Mouse (Mus musculus) kidney, postnatal 14 days (tissue): Measurements from ENCODE around the gene Bglap2.
"Not testable (repeated sequence)": the region's sequence is repeated elsewhere in the genome, so short reads cannot be mapped to it uniquely, and the experiment has no call there.

ENCODE experiments used
- DNase-seq: peaks from one replicate; pipeline ENCODE4 v3.0.0; 2022; ENCODE audit warnings: mixed read lengths

Bglap2 gene

GRCm38 (mm10) chr3:88378599-88378998 is at the start of gene Bglap2:
TSS of gene Bglap2 (minus strand) at chr3:88378699.
- not testable (repeated sequence) for DNase-seq

GRCm38 (mm10) chr3:88427342-88427905 is 48.9 kb upstream of the Bglap2 start:
- DNase-seq = no peak

DNA sequence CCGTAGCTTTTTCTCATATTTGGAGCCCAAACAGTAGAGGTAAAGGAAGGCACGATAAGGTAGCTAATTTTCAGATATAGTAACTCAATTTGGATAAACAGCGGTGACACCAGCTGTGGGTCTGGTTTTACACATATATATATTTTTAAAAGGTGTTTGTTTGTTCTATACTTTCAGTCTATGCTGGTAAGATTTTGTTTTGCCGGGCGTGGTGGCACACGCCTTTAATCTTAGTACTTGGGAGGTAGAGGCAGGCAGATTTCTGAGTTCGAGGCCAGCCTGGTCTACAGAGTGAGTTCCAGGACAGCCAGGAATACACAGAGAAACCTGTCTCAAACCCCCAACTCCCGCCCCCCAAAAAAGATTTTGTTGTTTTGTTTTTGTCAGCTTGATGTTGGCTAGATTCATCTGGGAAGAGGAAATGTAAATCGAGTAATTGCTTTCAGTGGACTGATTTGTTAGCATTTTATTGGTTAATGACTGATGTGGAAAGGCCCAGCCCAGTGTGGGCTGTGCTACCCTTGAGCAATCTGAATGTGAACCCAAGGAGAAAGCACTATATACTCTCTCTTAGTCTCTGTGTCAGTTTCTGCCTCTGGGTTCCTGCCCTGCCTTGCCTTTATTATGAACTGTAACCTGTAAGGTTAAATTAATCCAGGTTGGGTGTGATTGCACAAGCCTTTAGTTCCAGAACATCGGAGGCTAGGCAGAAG is 47.4 kb upstream of the Bglap2 start:
- DNase-seq = peak; percentile 41

DNA sequence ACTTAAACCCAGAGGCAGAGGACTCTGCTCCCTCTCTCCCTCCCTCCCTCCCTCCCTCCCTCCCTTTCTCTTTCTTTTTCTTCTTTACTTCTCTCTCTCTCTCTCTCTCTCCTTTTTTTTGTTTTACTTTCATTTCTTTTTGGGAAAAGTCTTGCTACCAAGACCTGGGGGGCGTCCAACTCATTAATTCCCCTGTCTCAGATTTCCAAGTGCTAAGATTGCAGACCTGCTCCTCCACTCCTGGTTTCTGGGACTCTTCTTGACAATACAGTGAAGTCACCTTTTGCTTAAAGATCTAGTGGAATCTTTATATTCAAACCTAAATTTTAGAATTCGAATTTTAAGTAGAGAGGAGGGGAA is 46.8 kb upstream of the Bglap2 start:
- no peak for DNase-seq

GRCm38 (mm10) chr3:88424605-88425329 is 46.3 kb upstream of the Bglap2 start, which contains the start of gene Slc25a44:
TSS of gene Slc25a44 (minus strand) at chr3:88425139.
- DNase-seq = peak; percentile 97

DNA sequence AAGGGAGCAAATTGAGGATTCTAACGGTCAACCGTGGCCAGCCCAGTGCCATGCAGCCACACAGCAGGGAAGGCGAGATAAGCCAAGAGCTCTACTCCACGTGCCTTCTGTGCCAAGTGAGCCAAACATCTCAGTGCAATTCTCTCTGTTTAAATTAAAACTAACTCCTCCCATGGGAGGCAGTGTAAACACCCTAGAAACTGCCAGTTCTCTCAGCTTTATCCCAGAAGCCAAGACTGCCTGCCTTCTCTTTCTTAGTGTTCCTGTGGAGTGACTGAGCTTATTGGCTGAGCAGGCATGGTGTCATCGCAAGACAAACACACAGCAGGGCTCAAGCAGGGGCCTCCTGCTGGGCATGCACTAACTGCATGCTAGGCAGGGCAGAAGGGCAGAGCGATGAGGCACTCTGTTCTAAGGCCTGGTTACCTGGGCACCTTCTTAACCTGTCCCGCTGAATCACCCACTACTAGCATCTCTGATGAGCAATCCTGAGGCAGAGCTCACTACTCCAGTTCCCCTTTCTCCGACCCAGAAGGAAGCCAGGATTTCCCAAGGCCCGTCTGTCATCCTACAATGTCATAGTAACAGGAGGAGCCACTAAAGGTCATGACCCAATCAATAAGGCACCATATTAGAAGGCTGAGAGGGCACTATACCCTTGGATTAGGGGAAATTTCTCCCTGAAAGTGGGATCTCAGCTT is 43.7 kb upstream of the Bglap2 start:
- peak; percentile 45 for DNase-seq

DNA sequence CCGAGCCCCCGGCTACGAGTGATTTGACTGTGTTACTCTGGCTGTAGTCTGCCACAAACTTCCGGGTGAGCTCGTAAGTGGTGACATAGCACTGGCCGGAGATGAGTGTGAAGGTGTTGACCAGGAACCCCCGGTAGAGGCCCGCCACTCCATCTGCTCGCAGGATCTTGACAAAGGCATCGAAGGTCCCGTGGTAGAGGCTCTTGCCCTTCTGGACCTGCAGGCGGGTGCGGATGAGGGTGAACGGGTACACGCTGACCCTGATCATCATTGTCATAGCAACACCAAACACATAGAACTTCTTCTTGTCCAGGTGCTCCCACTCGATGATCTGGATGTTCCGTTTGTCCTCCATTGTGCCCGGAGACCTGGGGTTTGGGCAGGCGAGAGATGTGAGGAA is 42.3 kb upstream of the Bglap2 start:
- DNase-seq = no peak

GRCm38 (mm10) chr3:88418016-88418415 is 39.5 kb upstream of the Bglap2 start:
- no peak for DNase-seq

DNA sequence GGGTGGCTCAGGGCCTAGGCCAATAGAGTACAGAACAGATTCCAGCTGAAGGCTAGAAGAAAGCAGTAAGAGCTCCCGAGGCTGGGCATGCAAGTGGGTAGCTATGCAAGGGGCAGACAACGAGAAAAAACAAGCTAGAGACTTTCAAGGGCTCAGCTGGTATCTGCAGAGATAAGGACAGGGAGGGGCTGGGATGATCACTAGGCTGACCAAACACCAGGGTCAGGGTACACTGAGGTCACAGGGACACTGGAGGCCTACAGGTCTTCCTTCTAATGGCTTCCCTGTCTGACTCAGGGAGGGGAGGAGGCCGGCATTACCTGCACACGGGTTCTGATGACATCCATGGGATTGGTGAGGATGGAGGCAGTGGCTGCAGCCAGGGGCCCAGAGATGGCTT is 37.2 kb upstream of the Bglap2 start:
- DNase-seq = no peak

DNA sequence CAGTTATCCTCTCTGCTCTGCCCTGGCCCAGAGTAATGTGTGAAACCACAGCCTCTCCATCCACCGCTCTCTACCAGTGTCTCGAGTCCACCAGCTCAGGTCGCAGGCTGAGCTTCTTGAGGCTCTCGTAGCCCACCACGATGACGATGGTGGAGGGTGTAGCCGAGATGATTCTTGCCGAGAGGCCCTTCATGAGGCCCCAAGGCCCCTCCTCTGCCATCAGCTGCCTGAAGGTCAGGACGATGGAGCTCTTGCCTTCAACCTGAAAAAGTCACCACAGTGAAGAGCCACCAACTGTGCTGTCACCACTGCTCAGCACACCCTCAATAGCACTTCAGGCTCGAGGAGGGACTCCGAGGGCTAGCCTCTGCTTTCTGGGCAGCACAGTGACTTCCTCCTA is 34.1 kb upstream of the Bglap2 start:
- DNase-seq = no peak

GRCm38 (mm10) chr3:88411681-88412080 is 33.2 kb upstream of the Bglap2 start:
- no peak for DNase-seq

- DNase-seq = no peak
These were observed 32.1 kb upstream of the Bglap2 start for GRCm38 (mm10) chr3:88410645-88411031.

- DNase-seq = peak; percentile 96
These were observed 31.5 kb upstream of the Bglap2 start, which contains the start of gene Pmf1 for GRCm38 (mm10) chr3:88409741-88410644. TSS of gene Pmf1 (minus strand) at chr3:88410331.

GRCm38 (mm10) chr3:88408953-88409352 is 30.5 kb upstream of the Bglap2 start:
- DNase-seq = no peak

- DNase-seq = no peak
These were observed 29.0 kb upstream of the Bglap2 start for GRCm38 (mm10) chr3:88407529-88407928.

DNA sequence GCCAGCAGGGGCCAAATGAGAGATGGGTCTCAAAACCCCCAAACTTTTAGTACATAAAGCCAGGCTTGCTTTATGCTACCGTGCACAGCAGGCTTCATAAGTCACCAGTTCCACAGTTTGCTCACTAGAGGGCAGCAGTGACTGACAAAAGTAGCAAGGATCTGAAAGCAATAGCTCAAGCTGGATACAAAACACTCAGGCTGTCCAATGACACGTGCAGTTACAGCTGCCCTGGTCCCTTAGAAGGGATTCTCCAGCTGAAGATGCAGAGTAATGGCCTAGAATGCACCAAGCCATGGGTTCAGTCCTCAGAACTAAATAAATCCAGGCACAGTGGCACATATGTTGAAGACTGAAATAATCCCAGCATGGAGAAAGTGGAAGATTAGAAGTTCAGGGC is 28.6 kb upstream of the Bglap2 start:
- peak; percentile 71 for DNase-seq

- DNase-seq = no peak
These were observed 25.2 kb upstream of the Bglap2 start for GRCm38 (mm10) chr3:88403522-88404230.

- no peak for DNase-seq
These were observed 20.2 kb upstream of the Bglap2 start for GRCm38 (mm10) chr3:88398666-88399065.

DNA sequence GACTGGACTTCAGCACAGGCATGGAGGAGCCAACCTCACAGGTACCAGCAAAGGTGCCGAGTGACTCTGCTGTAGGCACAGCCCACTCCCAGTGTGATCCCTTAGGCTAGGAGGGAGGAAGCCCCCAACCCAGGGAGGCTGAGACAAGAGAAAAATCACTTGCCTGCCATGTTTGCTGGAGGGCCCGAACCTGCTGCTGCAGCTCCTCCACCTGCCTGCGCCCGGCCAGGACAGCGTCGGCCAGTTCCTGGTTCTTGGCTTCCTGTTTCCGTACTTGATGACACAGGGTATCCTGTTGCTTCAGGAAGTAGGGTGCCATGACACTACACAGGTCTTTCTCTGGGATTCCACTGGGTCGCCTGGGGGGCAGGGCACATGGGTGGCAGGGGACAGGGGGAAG is 17.2 kb upstream of the Bglap2 start:
- DNase-seq = no peak

DNA sequence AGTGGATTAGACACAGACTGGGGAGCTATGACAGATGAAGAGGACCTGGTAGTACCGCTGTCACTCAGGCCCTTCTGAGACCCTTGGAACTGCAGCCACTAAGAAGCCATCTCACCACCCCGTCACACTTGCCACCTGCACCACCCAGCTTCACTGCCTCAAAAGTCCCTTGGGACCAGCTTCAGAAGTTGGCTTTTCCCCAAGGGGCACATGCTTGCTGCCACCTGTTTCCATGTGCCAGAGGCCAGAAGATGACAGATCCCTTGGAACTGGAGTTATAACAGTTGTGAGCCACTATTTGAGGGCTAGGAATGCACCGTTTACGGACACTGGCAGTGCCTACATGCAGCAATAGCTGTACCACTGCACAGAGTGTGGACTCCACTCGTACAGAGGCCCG is 16.8 kb upstream of the Bglap2 start:
- no peak for DNase-seq

DNA sequence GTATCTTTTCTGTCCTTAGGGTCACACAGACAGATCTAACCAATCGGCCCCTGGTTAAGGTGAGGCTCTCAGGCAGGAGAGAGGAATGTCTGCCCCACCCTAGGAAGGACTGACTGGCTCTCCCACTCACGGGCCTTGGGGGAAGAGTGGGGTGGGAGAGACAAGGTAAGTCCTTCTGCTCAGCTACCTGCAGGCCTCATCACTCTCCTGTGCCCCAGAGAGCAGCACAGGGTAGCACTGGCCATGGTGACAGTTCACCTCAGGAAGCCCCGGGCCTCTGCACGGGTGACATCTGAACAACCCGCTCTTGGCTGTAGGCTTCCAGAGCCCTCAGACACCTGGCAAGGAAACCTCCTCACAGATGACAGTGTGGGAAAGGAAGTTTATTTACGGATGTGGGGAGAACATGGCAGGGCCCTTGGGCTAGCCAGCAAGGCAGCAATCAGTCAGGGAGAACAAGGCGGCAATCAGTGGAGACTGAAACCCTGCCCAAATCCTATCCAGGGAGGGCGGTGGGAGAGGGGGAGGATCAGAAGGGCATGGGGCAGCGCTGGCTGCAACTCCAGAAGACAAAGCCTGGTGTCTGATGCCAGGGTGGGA is 15.4 kb upstream of the Bglap2 start:
- no peak for DNase-seq
